Mouse (Mus musculus) erythroblast, embryonic 14.5 days (primary cell): ENCODE results near the gene Btbd9.

Experiments used
- GATA1 ChIP-seq: IDR thresholded peaks from 2 replicates; pipeline ENCODE4 v1.6.1; 2012; ENCODE audit warnings: low read length, inconsistent platforms, mixed read lengths
- TAL1 ChIP-seq: IDR thresholded peaks from 3 replicates; pipeline ENCODE4 v1.6.1; 2012; ENCODE audit warnings: low read length, inconsistent platforms, mixed read lengths

DNA sequence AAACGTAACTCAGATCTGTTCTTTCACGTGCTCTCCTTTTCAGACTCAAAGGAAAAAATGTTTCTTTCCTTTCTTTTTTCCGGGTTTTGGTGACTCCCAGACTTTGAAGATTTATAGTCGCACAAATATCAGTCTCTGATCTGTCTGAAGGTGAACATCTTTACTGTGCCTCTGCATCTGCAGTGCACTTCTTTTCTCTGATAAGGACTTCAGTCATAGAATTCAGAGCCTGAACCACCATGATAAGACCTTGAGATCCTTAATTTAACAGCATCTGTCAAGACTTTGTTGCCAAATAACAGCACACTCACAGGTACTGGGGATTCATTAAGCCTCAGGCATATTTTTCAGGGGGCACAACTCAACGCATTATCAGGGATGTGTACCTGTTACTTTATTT is 39.9 kb upstream of the Btbd9 start:
- TF ChIP-seq GATA1: no peak
- TF ChIP-seq TAL1: peak; percentile 53
